Mouse (Mus musculus) cortical plate, adult 2 months (tissue): Measurements from ENCODE around the gene Ank3.

Experiments
- CTCF ChIP-seq: fragments of 200-500 bp; IDR thresholded peaks from 2 replicates; pipeline ENCODE4 v1.5.1; 2011; ENCODE audit warnings: mild to moderate bottlenecking, control low read depth, low read length; ENCODE audit not compliant: insufficient read depth; ENCODE audit errors: extremely low read depth
- POLR2A ChIP-seq: fragments of 200-500 bp; IDR thresholded peaks from 2 replicates; pipeline ENCODE4 v1.6.1; 2011; ENCODE audit warnings: mild to moderate bottlenecking, low read length, control low read depth; ENCODE audit not compliant: insufficient read depth; ENCODE audit errors: extremely low read depth

- TF ChIP-seq CTCF (no peak), POLR2A (no peak)
These were observed 491.9 kb downstream of the Ank3 start for GRCm38 (mm10) chr10:69890389-69890985.
